Mouse (Mus musculus) liver, embryonic 14.5 days (tissue): Measurements from ENCODE around the gene Pls3.
"Not testable (repeated sequence)": the region's sequence is repeated elsewhere in the genome, so short reads cannot be mapped to it uniquely, and the experiment has no call there.

Experiments
- CTCF ChIP-seq: IDR thresholded peaks from 2 replicates; pipeline ENCODE4 v1.5.1; 2016; ENCODE audit warnings: antibody characterized with exemption, low read depth, control low read depth
- EP300 ChIP-seq: IDR thresholded peaks from 2 replicates; pipeline ENCODE4 v1.6.1; 2016; ENCODE audit warnings: antibody characterized with exemption, low read depth

DNA sequence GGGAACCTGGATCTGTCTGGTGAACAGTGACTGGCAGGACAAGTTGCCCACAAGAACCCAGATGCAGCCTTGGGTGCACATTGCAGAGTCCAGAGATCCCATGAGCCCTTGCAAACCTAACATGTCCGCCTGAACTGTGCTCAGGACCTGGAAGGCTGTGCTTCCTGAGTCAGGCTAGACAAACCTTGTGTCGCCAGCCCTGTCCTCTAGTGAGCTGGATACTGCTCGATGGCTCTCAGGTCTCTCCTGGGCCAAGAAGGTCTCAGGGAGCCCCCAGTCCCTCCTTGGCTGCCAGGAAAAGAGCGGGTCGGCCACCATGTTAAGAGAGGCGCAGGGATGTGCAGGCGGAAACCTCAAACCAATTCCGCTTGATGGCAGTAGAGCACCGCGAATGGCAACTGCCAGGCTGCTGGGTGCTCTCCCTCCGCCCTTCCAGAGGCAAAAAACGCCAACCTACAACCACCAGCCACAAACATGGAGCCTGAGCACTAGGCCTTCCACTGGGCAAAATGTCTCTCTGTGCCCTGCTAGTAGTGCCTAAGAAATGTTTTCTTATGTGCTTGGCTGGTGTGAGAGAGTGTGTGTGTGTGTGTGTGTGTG lies 124.8 kb downstream of the Pls3 start:
- TF ChIP-seq CTCF, EP300: not testable (repeated sequence)
